Mouse (Mus musculus): ENCODE data around the gene Mmp2. TPM values are rescaled to one million over a fixed set of nuclear protein-coding genes. Genes with fewer than 3 reads are reported as not detected.

Mmp2 gene
- total and polyA plus RNA-seq, 2 experiments = 1.9 to 4.1 TPM

DNA sequence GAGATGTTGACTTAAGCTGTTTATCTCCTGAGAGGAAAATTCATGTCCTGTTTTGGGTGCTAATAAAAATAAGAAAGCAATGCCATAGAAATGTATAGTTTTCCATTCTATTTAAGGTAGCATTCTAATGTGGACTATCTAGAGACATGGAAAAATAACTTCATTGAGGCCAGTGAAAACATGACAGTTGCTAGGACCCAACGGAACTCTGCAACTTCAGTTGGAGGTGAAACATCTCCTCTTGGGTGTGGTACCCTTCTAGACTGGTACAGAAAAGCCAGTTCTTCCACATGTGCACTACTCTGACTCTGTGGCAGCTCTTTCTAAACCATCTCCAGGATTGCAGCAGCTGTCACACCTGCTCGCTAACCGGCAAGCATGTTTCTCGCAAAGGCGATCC, 74.0 kb downstream of the Mmp2 start, which contains the start of gene Capns2:
Gene Capns2 (plus strand): TSS at position 301 of the 400 bp plus-strand sequence.
- Histone ChIP-seq H3K4me1 (ENCODE audit: control insufficient read depth, insufficient read depth, low read length) (no peaks in the 10 kb centered on the region), H3K27me3 (ENCODE audit: control insufficient read depth, insufficient read depth, low read length) (no peaks in the 10 kb centered on the region), H3K27ac (replicated peaks; ENCODE audit: insufficient read depth, low read depth, low read length) (no peak within 1 kb of the TSS), H3K9ac (ENCODE audit: low read depth, low read length) (no peak within 1 kb of the TSS), H3K36me3 (ENCODE audit: control insufficient read depth, insufficient read depth, low read length) (no peaks in the 10 kb centered on the region), H3K79me2 (ENCODE audit: control insufficient read depth, insufficient read depth, low read length) (no peaks in the 10 kb centered on the region), H3K4me3 (ENCODE audit: insufficient read depth, low read depth, low read length) (no peak within 1 kb of the TSS)
- 92% methylated on average over 5 of the region's 5 CpGs for WGBS
- TF ChIP-seq POLR2A (IDR thresholded peaks at IDR 0.05; ENCODE audit: extremely low read depth, insufficient read depth, low read length) (no peak), CTCF (IDR thresholded peaks at IDR 0.05; ENCODE audit: low read depth, low read length) (no peak)
- no peak for DNase-seq (ENCODE audit: extremely low read depth, low read depth, low spot score)

DNA sequence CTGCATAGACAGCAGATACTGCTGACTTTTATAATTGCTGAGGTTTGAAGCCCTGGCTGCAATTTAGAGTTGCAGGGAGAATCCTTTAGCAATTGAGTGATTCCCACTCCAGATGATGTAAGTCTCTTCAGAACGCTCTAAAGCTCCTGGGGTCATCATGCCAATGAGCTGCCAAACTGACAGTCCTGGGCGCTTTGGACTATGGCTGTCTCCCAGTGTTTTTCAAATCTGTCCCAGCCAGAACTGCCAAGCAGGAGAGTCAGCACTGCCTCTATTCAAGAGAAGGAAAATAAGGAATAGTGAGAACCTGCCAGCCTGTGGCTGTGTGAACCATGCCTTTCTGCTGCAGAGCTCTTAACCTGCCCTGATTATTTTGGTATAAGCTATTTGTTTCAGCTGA, 75.9 kb downstream of the Mmp2 start:
- no peak for DNase-seq (ENCODE audit: extremely low read depth, low read depth, low spot score)
- Histone ChIP-seq H3K4me1 (ENCODE audit: control insufficient read depth, insufficient read depth, low read length) (no peaks in the 10 kb centered on the region), H3K27ac (replicated peaks; ENCODE audit: insufficient read depth, low read depth, low read length) (no peak overlapping the region), H3K36me3 (ENCODE audit: control insufficient read depth, insufficient read depth, low read length) (no peaks in the 10 kb centered on the region), H3K4me3 (ENCODE audit: insufficient read depth, low read depth, low read length) (no peak overlapping the region), H3K79me2 (ENCODE audit: control insufficient read depth, insufficient read depth, low read length) (no peaks in the 10 kb centered on the region), H3K27me3 (ENCODE audit: control insufficient read depth, insufficient read depth, low read length) (no peaks in the 10 kb centered on the region), H3K9ac (ENCODE audit: low read depth, low read length) (no peak overlapping the region)
- WGBS = 93% methylated on average over 2 of the region's 2 CpGs
- TF ChIP-seq CTCF (IDR thresholded peaks at IDR 0.05; ENCODE audit: low read depth, low read length) (no peak), POLR2A (IDR thresholded peaks at IDR 0.05; ENCODE audit: extremely low read depth, insufficient read depth, low read length) (no peak)

Other genes with a start within 250 kb of the Mmp2 start
- gene Irx6, start 153.0 kb upstream of the Mmp2 start, total RNA-seq (2014; rRNA removed) = not detected in 2 replicates
- gene Irx6, start 153.0 kb upstream of the Mmp2 start, polyA plus RNA-seq (2012; rRNA removed) = not detected in 2 replicates
- gene Lpcat2, start 28.0 kb downstream of the Mmp2 start, total RNA-seq (2014; rRNA removed) = 2.5 and 2.7 TPM in 2 replicates
- gene Lpcat2, start 28.0 kb downstream of the Mmp2 start, polyA plus RNA-seq (2012; rRNA removed) = 0.39 and 0.82 TPM in 2 replicates
- gene Capns2, start 74.1 kb downstream of the Mmp2 start, total RNA-seq (2014; rRNA removed) = 0.27 and 0.28 TPM in 2 replicates
- gene Capns2, start 74.1 kb downstream of the Mmp2 start, polyA plus RNA-seq (2012; rRNA removed) = not detected in 2 replicates
- not detected in 2 replicates for gene Slc6a2, start 132.8 kb downstream of the Mmp2 start, total RNA-seq (2014; rRNA removed)
- not detected in 2 replicates for gene Slc6a2, start 132.8 kb downstream of the Mmp2 start, polyA plus RNA-seq (2012; rRNA removed)
- 0.28 TPM in 1 of 2 replicates, not detected in the other for gene Ces1a, start 220.9 kb downstream of the Mmp2 start, total RNA-seq (2014; rRNA removed)
- gene Ces1a, start 220.9 kb downstream of the Mmp2 start, polyA plus RNA-seq (2012; rRNA removed) = 0.09 and 0.20 TPM in 2 replicates

Measured in liver, adult 2 months (tissue).